Mouse (Mus musculus): ENCODE measurements around the gene Olfr1380. TPM values are rescaled to one million over a fixed set of nuclear protein-coding genes. Genes with fewer than 3 reads are reported as not detected.

Gene Olfr1380
- total and polyA plus RNA-seq, 3 experiments = not detected

DNA sequence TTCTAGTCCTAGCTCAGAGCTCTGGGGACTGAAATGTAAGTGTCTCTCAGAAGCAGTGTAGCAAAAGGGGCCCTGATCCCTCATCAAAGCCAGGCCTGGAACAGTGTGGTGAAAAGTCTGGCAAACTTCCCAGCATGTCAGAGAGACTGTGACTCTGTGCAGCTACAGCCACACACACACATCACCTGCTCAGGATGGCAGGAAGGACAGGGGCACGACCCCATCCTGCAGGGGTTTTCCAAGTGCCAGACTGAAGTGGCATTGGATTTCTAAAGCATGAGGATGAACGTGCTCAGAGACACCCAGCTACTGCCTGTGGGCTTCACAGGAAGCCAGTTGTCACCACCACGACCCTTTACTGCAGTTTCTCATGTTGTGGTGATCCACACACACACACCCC, 55.5 kb downstream of the Olfr1380 start:
- Histone ChIP-seq H3K27ac (ENCODE audit: control insufficient read depth, low read depth, low read length) (no peak overlapping the region), H3K9ac (ENCODE audit: control insufficient read depth, low read depth, low read length, poor library complexity, severe bottlenecking) (no peak overlapping the region), H3K9me3 (replicated peaks; ENCODE audit: insufficient read depth, low read length) (no peaks in the 10 kb centered on the region), H3K4me3 (ENCODE audit: control insufficient read depth in 1 of 2, insufficient read depth in 1 of 2, low read depth in 2 of 2, low read length in 2 of 2) (no peak overlapping the region), H3K4me1 (ENCODE audit: control insufficient read depth in 1 of 2, insufficient read depth in 2 of 2, low read length in 2 of 2) (peaks cover 0 to 2% of the 10 kb centered on the region in 2 experiments; a peak in 2 of 4 replicates), H3K36me3 (ENCODE audit: control insufficient read depth in 1 of 2, insufficient read depth in 2 of 2, low read length in 2 of 2) (no peaks in the 10 kb centered on the region), H3K79me2 (ENCODE audit: control insufficient read depth, insufficient read depth, low read length, poor library complexity) (no peaks in the 10 kb centered on the region), H3K27me3 (ENCODE audit: control insufficient read depth in 1 of 2, insufficient read depth in 2 of 2, low read length in 2 of 2) (peaks cover 2 to 5% of the 10 kb centered on the region in 2 experiments)
- no peak for DNase-seq (ENCODE audit: low read depth, low spot score)
- TF ChIP-seq MAX (IDR thresholded peaks at IDR 0.05; ENCODE audit: low read length) (no peak), E2F4 (IDR thresholded peaks at IDR 0.05; ENCODE audit: borderline replicate concordance, low read depth, low read length) (no peak), HCFC1 (IDR thresholded peaks at IDR 0.05; ENCODE audit: low read depth, low read length) (no peak), ZC3H11A (IDR thresholded peaks at IDR 0.05; ENCODE audit: low read depth, low read length) (no peak), EP300 (IDR thresholded peaks at IDR 0.05; ENCODE audit: low read depth in 1 of 2, low read length in 2 of 2) (no peak), USF2 (IDR thresholded peaks at IDR 0.05; ENCODE audit: borderline replicate concordance in 1 of 2, insufficient read depth in 1 of 2, low read depth in 1 of 2, low read length in 2 of 2) (no peak), JUND (IDR thresholded peaks at IDR 0.05; ENCODE audit: low read depth, low read length) (no peak), NELFE (IDR thresholded peaks at IDR 0.05; ENCODE audit: low read depth, low read length) (no peak), MEF2A (IDR thresholded peaks at IDR 0.05; ENCODE audit: extremely low read depth, insufficient replicate concordance, low read depth, low read length, poor library complexity, severe bottlenecking) (no peak), ETS1 (IDR thresholded peaks at IDR 0.05; ENCODE audit: low read depth, low read length) (no peak), POLR2AphosphoS5 (IDR thresholded peaks at IDR 0.05; ENCODE audit: borderline replicate concordance, low read depth, low read length) (no peak), GATA1 (IDR thresholded peaks at IDR 0.05; ENCODE audit: low read depth, low read length) (no peak), MYC (IDR thresholded peaks at IDR 0.05; ENCODE audit: low read depth, low read length) (no peak)

DNA sequence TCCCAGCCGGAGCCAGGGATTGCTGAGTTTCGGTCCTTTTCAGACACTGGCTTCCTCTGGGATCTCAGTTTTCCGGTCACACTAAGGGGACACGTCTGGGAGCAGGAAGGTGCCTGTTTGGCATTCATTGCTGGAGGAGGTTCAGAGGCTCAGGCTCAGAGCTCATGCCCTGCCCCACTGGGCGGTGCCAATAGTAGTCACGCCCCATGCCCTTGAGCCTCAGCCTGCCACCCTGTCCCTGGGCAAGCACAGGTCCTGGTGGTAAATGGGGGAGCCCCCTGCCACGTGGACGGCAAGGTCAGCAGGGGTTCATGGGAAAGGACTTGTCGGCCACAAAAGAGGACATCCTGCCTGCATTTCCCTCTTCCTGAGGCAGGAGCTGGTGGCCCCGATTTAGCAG, 56.7 kb downstream of the Olfr1380 start:
- Histone ChIP-seq H3K4me1 (ENCODE audit: control insufficient read depth in 1 of 2, insufficient read depth in 2 of 2, low read length in 2 of 2) (peaks cover 0 to 2% of the 10 kb centered on the region in 2 experiments; a peak in 2 of 4 replicates), H3K27ac (ENCODE audit: control insufficient read depth, low read depth, low read length) (no peak overlapping the region), H3K36me3 (ENCODE audit: control insufficient read depth in 1 of 2, insufficient read depth in 2 of 2, low read length in 2 of 2) (no peaks in the 10 kb centered on the region), H3K9ac (ENCODE audit: control insufficient read depth, low read depth, low read length, poor library complexity, severe bottlenecking) (no peak overlapping the region), H3K9me3 (replicated peaks; ENCODE audit: insufficient read depth, low read length) (no peaks in the 10 kb centered on the region), H3K4me3 (ENCODE audit: control insufficient read depth in 1 of 2, insufficient read depth in 1 of 2, low read depth in 2 of 2, low read length in 2 of 2) (peak overlapping the region; percentile 4 to 21; a peak in 1 of 4 replicates), H3K79me2 (ENCODE audit: control insufficient read depth, insufficient read depth, low read length, poor library complexity) (no peaks in the 10 kb centered on the region), H3K27me3 (ENCODE audit: control insufficient read depth in 1 of 2, insufficient read depth in 2 of 2, low read length in 2 of 2) (peaks cover 0 to 4% of the 10 kb centered on the region in 2 experiments)
- no peak for TF ChIP-seq BHLHE40 (IDR thresholded peaks at IDR 0.05; ENCODE audit: borderline replicate concordance, low read depth, low read length)
- no peak for TF ChIP-seq RCOR1 (IDR thresholded peaks at IDR 0.05; ENCODE audit: low read depth, low read length)
- TF ChIP-seq ELF1 (IDR thresholded peaks at IDR 0.05; ENCODE audit: low read depth, low read length) = no peak
- TF ChIP-seq TAL1 (IDR thresholded peaks at IDR 0.05; ENCODE audit: low read length) = no peak
- no peak for TF ChIP-seq MYC (IDR thresholded peaks at IDR 0.05; ENCODE audit: low read depth, low read length)
- no peak for TF ChIP-seq ZMIZ1 (IDR thresholded peaks at IDR 0.05; ENCODE audit: low read depth, low read length)
- no peak for TF ChIP-seq MXI1 (IDR thresholded peaks at IDR 0.05; ENCODE audit: low read depth, low read length)
- TF ChIP-seq GATA1 (IDR thresholded peaks at IDR 0.05; ENCODE audit: low read depth, low read length) = no peak
- DNase-seq (ENCODE audit: low read depth, low spot score) = peak; percentile 54

Other genes with a start within 250 kb of the Olfr1380 start
- gene Olfr1391, start 234.1 kb upstream of the Olfr1380 start, total RNA-seq (2012; rRNA removed) = not detected in 2 replicates
- not detected for gene Olfr1391, start 234.1 kb upstream of the Olfr1380 start, polyA plus RNA-seq (2012; ENCODE audit: insufficient read depth in 1 of 2, insufficient read length in 2 of 2, low read depth in 1 of 2, low replicate concordance in 2 of 2, missing spikeins in 1 of 2)
- not detected in 2 replicates for gene Olfr1390, start 221.7 kb upstream of the Olfr1380 start, total RNA-seq (2012; rRNA removed)
- gene Olfr1390, start 221.7 kb upstream of the Olfr1380 start, polyA plus RNA-seq (2012; ENCODE audit: insufficient read depth in 1 of 2, insufficient read length in 2 of 2, low read depth in 1 of 2, low replicate concordance in 2 of 2, missing spikeins in 1 of 2) = not detected
- gene Olfr1389, start 133.8 kb upstream of the Olfr1380 start, total RNA-seq (2012; rRNA removed) = not detected in 2 replicates
- gene Olfr1389, start 133.8 kb upstream of the Olfr1380 start, polyA plus RNA-seq (2012; ENCODE audit: insufficient read depth in 1 of 2, insufficient read length in 2 of 2, low read depth in 1 of 2, low replicate concordance in 2 of 2, missing spikeins in 1 of 2) = not detected
- 0.10 and 0.15 TPM in 2 replicates for gene Olfr1388, start 120.3 kb upstream of the Olfr1380 start, total RNA-seq (2012; rRNA removed)
- gene Olfr1388, start 120.3 kb upstream of the Olfr1380 start, polyA plus RNA-seq (2012; ENCODE audit: insufficient read depth in 1 of 2, insufficient read length in 2 of 2, low read depth in 1 of 2, low replicate concordance in 2 of 2, missing spikeins in 1 of 2) = 100 to 1,000 TPM in 1 of 2 experiments, not detected in 1; 974 TPM
- not detected in 2 replicates for gene Olfr1387, start 101.5 kb upstream of the Olfr1380 start, total RNA-seq (2012; rRNA removed)
- gene Olfr1387, start 101.5 kb upstream of the Olfr1380 start, polyA plus RNA-seq (2012; ENCODE audit: insufficient read depth in 1 of 2, insufficient read length in 2 of 2, low read depth in 1 of 2, low replicate concordance in 2 of 2, missing spikeins in 1 of 2) = not detected
- gene Olfr1386, start 91.8 kb upstream of the Olfr1380 start, total RNA-seq (2012; rRNA removed) = not detected in 2 replicates
- gene Olfr1386, start 91.8 kb upstream of the Olfr1380 start, polyA plus RNA-seq (2012; ENCODE audit: insufficient read depth in 1 of 2, insufficient read length in 2 of 2, low read depth in 1 of 2, low replicate concordance in 2 of 2, missing spikeins in 1 of 2) = not detected
- gene Olfr1385, start 67.8 kb upstream of the Olfr1380 start, total RNA-seq (2012; rRNA removed) = not detected in 2 replicates
- not detected for gene Olfr1385, start 67.8 kb upstream of the Olfr1380 start, polyA plus RNA-seq (2012; ENCODE audit: insufficient read depth in 1 of 2, insufficient read length in 2 of 2, low read depth in 1 of 2, low replicate concordance in 2 of 2, missing spikeins in 1 of 2)
- gene Olfr1384, start 50.2 kb upstream of the Olfr1380 start, total RNA-seq (2012; rRNA removed) = not detected in 2 replicates
- not detected for gene Olfr1384, start 50.2 kb upstream of the Olfr1380 start, polyA plus RNA-seq (2012; ENCODE audit: insufficient read depth in 1 of 2, insufficient read length in 2 of 2, low read depth in 1 of 2, low replicate concordance in 2 of 2, missing spikeins in 1 of 2)
- not detected in 2 replicates for gene Olfr1383, start 37.2 kb upstream of the Olfr1380 start, total RNA-seq (2012; rRNA removed)
- gene Olfr1383, start 37.2 kb upstream of the Olfr1380 start, polyA plus RNA-seq (2012; ENCODE audit: insufficient read depth in 1 of 2, insufficient read length in 2 of 2, low read depth in 1 of 2, low replicate concordance in 2 of 2, missing spikeins in 1 of 2) = not detected
- not detected in 2 replicates for gene Olfr1382, start 28.6 kb upstream of the Olfr1380 start, total RNA-seq (2012; rRNA removed)
- under 1 TPM in 1 of 2 experiments, not detected in 1; 0.03 TPM for gene Olfr1382, start 28.6 kb upstream of the Olfr1380 start, polyA plus RNA-seq (2012; ENCODE audit: insufficient read depth in 1 of 2, insufficient read length in 2 of 2, low read depth in 1 of 2, low replicate concordance in 2 of 2, missing spikeins in 1 of 2)
- gene Olfr1381, start 13.4 kb upstream of the Olfr1380 start, total RNA-seq (2012; rRNA removed) = not detected in 2 replicates
- gene Olfr1381, start 13.4 kb upstream of the Olfr1380 start, polyA plus RNA-seq (2012; ENCODE audit: insufficient read depth in 1 of 2, insufficient read length in 2 of 2, low read depth in 1 of 2, low replicate concordance in 2 of 2, missing spikeins in 1 of 2) = not detected
- gene Flt4, start 52.4 kb downstream of the Olfr1380 start, total RNA-seq (2012; rRNA removed) = 0.07 and 0.08 TPM in 2 replicates
- gene Flt4, start 52.4 kb downstream of the Olfr1380 start, polyA plus RNA-seq (2012; ENCODE audit: insufficient read depth in 1 of 2, insufficient read length in 2 of 2, low read depth in 1 of 2, low replicate concordance in 2 of 2, missing spikeins in 1 of 2) = under 1 TPM in 1 of 2 experiments, not detected in 1; 0.13 TPM
- not detected in 2 replicates for gene Scgb3a1, start 106.7 kb downstream of the Olfr1380 start, total RNA-seq (2012; rRNA removed)
- gene Scgb3a1, start 106.7 kb downstream of the Olfr1380 start, polyA plus RNA-seq (2012; ENCODE audit: insufficient read depth in 1 of 2, insufficient read length in 2 of 2, low read depth in 1 of 2, low replicate concordance in 2 of 2, missing spikeins in 1 of 2) = not detected
- 38.9 and 45.5 TPM in 2 replicates for gene Cnot6, start 155.8 kb downstream of the Olfr1380 start, total RNA-seq (2012; rRNA removed)
- gene Cnot6, start 155.8 kb downstream of the Olfr1380 start, polyA plus RNA-seq (2012; ENCODE audit: insufficient read depth in 1 of 2, insufficient read length in 2 of 2, low read depth in 1 of 2, low replicate concordance in 2 of 2, missing spikeins in 1 of 2) = 10 to 100 TPM; 49.3 to 58.3 TPM
- 4.0 and 4.9 TPM in 2 replicates for gene Gfpt2, start 237.3 kb downstream of the Olfr1380 start, total RNA-seq (2012; rRNA removed)
- gene Gfpt2, start 237.3 kb downstream of the Olfr1380 start, polyA plus RNA-seq (2012; ENCODE audit: insufficient read depth in 1 of 2, insufficient read length in 2 of 2, low read depth in 1 of 2, low replicate concordance in 2 of 2, missing spikeins in 1 of 2) = 1 to 10 TPM in 1 of 2 experiments, not detected in 1; 8.0 TPM

Data from MEL (cell line).